Mouse (Mus musculus) cortical plate, adult 2 months (tissue): Measurements from ENCODE around the gene Ssr2. TPM values are rescaled to one million over a fixed set of nuclear protein-coding genes. Genes with fewer than 3 reads are reported as not detected.
A peak's percentile ranks its signal among the peaks of the same experiment; 100 is the strongest.

Experiments used
- H3K27ac ChIP-seq: fragments of 200-500 bp; 2 replicates; pipeline ENCODE4 v1.5.1; 2012; ENCODE audit warnings: low read length, control low read depth, inconsistent platforms; ENCODE audit not compliant: insufficient read depth
- H3K4me1 ChIP-seq: fragments of 200-500 bp; 2 replicates; pipeline ENCODE4 v1.6.1; 2011; ENCODE audit warnings: low read length; ENCODE audit not compliant: control insufficient read depth, insufficient read depth
- H3K4me3 ChIP-seq: fragments of 200-500 bp; 2 replicates; pipeline ENCODE4 v1.5.1; 2011; ENCODE audit warnings: mild to moderate bottlenecking, low read length, control low read depth; ENCODE audit not compliant: insufficient read depth
- CTCF ChIP-seq: fragments of 200-500 bp; IDR thresholded peaks from 2 replicates; pipeline ENCODE4 v1.5.1; 2011; ENCODE audit warnings: mild to moderate bottlenecking, control low read depth, low read length; ENCODE audit not compliant: insufficient read depth; ENCODE audit errors: extremely low read depth
- POLR2A ChIP-seq: fragments of 200-500 bp; IDR thresholded peaks from 2 replicates; pipeline ENCODE4 v1.6.1; 2011; ENCODE audit warnings: mild to moderate bottlenecking, low read length, control low read depth; ENCODE audit not compliant: insufficient read depth; ENCODE audit errors: extremely low read depth
- polyA plus RNA-seq: library from polyadenylated mRNA; depleted of rRNA; stranded (reverse); fragments of >200 nt; gene quantifications from 2 replicates; pipeline ENCODE4 v1.2.3, GENCODE M21; 2012

The Ssr2 gene
- polyA plus RNA-seq, 1 experiment = 126 TPM

GRCm38 (mm10) chr3:88578498-88579424, 3.1 kb downstream of the Ssr2 start:
- TF ChIP-seq CTCF (no peak), POLR2A (no peak)
- Histone ChIP-seq H3K4me3 (peak overlapping the region; percentile 96; the same call in 1 of the 2 replicates), H3K4me1 (peaks cover 3% of the 10 kb centered on the region; the same call in 1 of the 2 replicates), H3K27ac (no peak overlapping the region)

GRCm38 (mm10) chr3:88579454-88580117, 3.9 kb downstream of the Ssr2 start:
- H3K4me1 ChIP-seq = peaks cover 3% of the 10 kb centered on the region; the same call in 1 of the 2 replicates
- TF ChIP-seq CTCF = no peak
- peak; percentile 91 for TF ChIP-seq POLR2A
- H3K4me3 ChIP-seq = peak overlapping the region; percentile 96
- H3K27ac ChIP-seq = no peak overlapping the region

DNA sequence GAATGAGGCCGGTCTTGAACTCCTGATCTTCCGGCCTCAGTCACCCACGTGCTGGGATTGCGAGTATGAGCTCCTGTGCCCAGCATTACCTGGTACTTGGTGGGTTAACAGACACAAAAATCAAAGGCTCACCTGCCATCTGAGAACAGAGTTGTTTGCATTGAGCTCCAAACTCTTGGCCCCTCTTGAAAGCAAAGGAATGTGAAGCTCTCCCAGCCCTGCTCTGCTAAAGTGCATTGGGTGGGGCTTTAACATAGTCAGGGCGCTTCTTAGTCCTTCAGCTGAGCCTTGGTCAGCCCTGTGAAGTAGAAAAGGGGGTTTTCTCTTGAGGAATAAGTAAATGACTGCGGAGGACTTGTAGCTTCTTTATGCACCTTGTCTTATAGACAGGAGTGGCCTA, 10.1 kb downstream of the Ssr2 start:
- Histone ChIP-seq H3K4me3 (no peak overlapping the region), H3K4me1 (no peaks in the 10 kb centered on the region), H3K27ac (no peak overlapping the region)
- no peak for TF ChIP-seq CTCF
- TF ChIP-seq POLR2A = no peak

GRCm38 (mm10) chr3:88586640-88587039, 11.0 kb downstream of the Ssr2 start:
- TF ChIP-seq POLR2A (no peak), CTCF (no peak)
- Histone ChIP-seq H3K4me1 (no peaks in the 10 kb centered on the region), H3K4me3 (no peak overlapping the region), H3K27ac (no peak overlapping the region)

GRCm38 (mm10) chr3:88590246-88590645, 14.6 kb downstream of the Ssr2 start:
- peaks cover 2% of the 10 kb centered on the region for H3K4me1 ChIP-seq
- H3K27ac ChIP-seq = no peak overlapping the region
- TF ChIP-seq POLR2A (no peak), CTCF (no peak)
- H3K4me3 ChIP-seq = no peak overlapping the region

- Histone ChIP-seq H3K4me3 (no peak overlapping the region), H3K4me1 (peaks cover 2% of the 10 kb centered on the region), H3K27ac (no peak overlapping the region)
- TF ChIP-seq POLR2A (no peak), CTCF (no peak)
These were observed 15.4 kb downstream of the Ssr2 start for GRCm38 (mm10) chr3:88591044-88591443.

- peaks cover 2% of the 10 kb centered on the region for H3K4me1 ChIP-seq
- TF ChIP-seq POLR2A = no peak
- TF ChIP-seq CTCF = 0 out of 2 replicates have a peak, but pooled peaks have one; percentile 1
- no peak overlapping the region for H3K27ac ChIP-seq
- H3K4me3 ChIP-seq = no peak overlapping the region
These were observed 16.5 kb downstream of the Ssr2 start for GRCm38 (mm10) chr3:88591950-88592731.

- H3K4me1 ChIP-seq = peaks cover 2% of the 10 kb centered on the region
- TF ChIP-seq CTCF (no peak), POLR2A (no peak)
- H3K4me3 ChIP-seq = no peak overlapping the region
- no peak overlapping the region for H3K27ac ChIP-seq
These were observed 17.4 kb downstream of the Ssr2 start for GRCm38 (mm10) chr3:88592942-88593576.
